Mouse (Mus musculus) E14TG2a.4 (cell line): Measurements from ENCODE around the gene Cacna1g.

ENCODE experiments used
- CTCF ChIP-seq: conservative IDR thresholded peaks from 2 replicates; pipeline ENCODE4 v1.5.1; 2014; ENCODE audit warnings: low read length
- POU5F1 ChIP-seq: IDR thresholded peaks from 2 replicates; pipeline ENCODE4 v1.6.1; 2014; ENCODE audit warnings: low read length, borderline replicate concordance

GRCm38 (mm10) chr11:94455161-94455820 lies 18.7 kb downstream of the Cacna1g start:
- TF ChIP-seq CTCF (no peak), POU5F1 (no peak)
